Mouse (Mus musculus) central nervous system, embryonic 18 days (tissue): ENCODE measurements around the gene Cfhr1. TPM values are rescaled to one million over a fixed set of nuclear protein-coding genes. Genes with fewer than 3 reads are reported as not detected.

ENCODE experiments used
- polyA plus RNA-seq: library from polyadenylated mRNA; depleted of rRNA; stranded (reverse); fragments of >200 nt; gene quantifications from 2 replicates; pipeline ENCODE4 v1.2.3, GENCODE M21; 2012; rRNA removed

Gene Cfhr1
- not detected in 2 replicates for polyA plus RNA-seq

GRCm38 (mm10) chr1:139560024-139560423 lies at the start of gene Cfhr1:
TSS of gene Cfhr1 (minus strand) at chr1:139560272.

DNA sequence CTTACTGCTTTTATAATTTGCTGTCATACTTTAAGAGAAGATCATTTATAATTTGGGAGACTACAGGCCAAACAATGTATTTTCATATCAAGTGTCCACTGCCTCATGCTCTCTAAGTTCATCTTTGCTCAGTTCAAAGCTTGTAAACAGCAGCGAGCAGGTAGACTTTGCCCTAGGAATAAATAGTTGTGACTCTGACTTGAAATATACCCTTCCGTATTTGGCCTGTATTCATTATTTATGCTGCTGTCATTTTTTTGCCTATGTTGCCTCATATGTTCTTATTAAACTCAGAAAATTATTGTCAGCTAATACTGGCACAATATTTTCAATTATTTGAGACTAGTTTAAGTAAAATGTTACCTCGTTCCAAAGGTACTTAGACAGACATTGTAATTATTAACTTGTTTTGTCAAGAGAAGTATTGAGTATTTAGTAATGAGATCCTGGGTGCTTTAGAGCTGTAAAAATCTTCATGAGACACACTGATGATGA lies 58.8 kb downstream of the Cfhr1 start, which contains the start of gene F13b:
Gene F13b (plus strand): TSS at position 445 of the 495 bp plus-strand sequence.

Other genes starting within 250 kb of the Cfhr1 start
- gene Crb1, start 183.2 kb downstream of the Cfhr1 start, polyA plus RNA-seq: 1.8 and 2.1 TPM in 2 replicates
- gene Zbtb41, start 138.0 kb downstream of the Cfhr1 start, polyA plus RNA-seq: 16.8 and 18.7 TPM in 2 replicates
- 2.3 and 2.7 TPM in 2 replicates for gene Aspm, start 105.5 kb downstream of the Cfhr1 start, polyA plus RNA-seq
- gene F13b, start 58.6 kb downstream of the Cfhr1 start, polyA plus RNA-seq: 0.03 TPM in 1 of 2 replicates, not detected in the other
- not detected in 2 replicates for gene Gm4788, start 221.0 kb upstream of the Cfhr1 start, polyA plus RNA-seq